Mouse (Mus musculus) cerebellum, adult 18-20 months (tissue): ENCODE measurements around the gene Lnx2.

Experiments
- DNase-seq, 2 experiments: peaks; one replicate each; pipeline ENCODE4 v3.0.0; 2021

Gene Lnx2

DNA sequence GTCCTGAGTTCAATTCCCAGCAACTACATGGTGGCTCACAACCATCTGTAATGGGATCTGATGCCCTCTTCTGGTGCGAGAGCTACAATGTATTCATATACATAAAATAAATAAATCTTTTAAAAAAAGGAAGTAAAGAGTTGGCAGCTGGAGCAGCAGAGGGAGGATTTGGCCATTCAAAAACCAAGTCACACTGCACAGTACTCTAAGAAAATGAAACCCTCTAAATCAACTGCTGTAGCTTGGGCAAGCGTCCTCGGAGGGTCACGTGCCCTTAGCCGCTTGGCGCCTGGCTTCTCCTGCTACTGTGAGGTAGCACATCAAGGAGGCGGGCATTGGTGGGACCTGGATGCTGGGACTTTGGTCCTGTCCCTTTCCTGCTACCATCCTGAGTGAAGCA is 61.2 kb downstream of the Lnx2 start:
- no peak for DNase-seq

DNA sequence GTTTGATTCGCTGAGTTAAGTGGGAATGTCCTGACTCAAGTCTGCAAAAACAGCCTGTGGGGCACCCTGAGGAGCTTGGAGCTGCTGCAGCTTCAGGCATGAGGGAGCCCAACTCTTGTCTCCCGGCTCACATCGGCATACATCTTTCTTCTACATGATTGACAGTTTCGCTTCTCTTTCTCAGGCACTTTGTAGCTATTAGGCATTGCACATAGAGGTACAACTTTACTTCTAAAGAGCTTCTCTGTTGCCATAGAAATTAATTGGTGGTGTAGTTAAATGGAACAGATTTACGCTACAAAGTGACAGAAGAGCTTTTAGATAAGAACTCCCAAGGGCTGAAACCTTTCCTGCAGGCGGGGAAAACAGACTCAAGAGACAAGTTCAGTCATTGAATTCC is 62.5 kb downstream of the Lnx2 start:
- no peak for DNase-seq

DNA sequence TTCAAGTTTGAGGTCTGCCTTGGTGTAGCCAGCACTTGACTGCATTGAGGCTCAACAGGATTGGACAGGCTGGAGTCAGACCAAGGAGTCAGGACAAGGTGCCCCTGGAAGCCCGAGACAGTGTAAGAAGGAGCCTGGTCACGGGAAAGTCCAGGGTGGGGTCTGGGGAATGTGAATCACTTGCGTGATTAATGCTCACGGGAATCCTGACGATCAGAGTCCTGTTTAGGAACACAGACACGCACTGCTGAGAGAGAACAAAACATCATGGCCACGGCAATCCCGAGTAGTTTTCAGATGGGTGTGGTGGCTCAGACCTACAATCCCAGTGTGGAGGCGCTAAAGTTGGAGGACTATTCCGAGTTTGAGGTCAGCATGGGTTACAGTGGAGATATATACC is 65.1 kb downstream of the Lnx2 start:
- DNase-seq = no peak

DNA sequence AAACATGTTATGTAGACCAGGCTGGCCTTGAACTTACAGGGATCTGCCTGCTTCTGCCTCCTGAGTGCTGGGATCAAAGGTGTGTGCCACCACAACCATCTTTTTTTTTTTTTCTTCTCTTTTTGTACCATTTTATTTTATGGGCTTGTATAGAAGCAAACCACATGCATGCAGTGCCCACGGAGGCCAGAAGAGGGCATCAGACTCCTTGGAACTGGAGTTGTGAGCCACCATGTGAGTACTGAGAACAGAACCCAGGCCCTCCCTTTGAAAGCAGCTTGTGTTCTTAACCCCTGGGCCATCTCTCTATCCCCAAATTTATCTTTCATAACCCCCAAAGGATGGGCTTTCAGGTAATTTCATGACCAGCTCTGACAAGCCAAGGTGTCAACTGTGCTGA is 73.1 kb downstream of the Lnx2 start:
- no peak for DNase-seq

DNA sequence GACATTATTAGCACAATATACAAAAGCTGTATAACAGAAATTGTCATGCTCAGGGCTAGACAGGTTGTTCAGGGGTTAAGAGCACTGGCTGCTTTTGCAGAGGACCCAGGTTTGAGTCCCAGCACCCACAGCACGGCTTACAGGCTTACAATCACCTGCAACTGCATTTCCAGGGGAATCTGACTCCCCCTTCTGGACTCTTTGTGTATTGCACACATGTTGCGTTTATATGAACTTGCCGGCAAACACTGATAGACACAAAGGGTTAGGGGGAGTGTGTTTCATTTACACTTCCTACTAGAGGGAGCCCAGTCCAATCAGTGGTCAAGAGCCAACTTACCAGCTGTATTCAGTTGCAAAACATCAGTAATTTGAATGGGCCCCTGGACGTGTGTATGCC is 75.1 kb downstream of the Lnx2 start:
- DNase-seq = no peak

DNA sequence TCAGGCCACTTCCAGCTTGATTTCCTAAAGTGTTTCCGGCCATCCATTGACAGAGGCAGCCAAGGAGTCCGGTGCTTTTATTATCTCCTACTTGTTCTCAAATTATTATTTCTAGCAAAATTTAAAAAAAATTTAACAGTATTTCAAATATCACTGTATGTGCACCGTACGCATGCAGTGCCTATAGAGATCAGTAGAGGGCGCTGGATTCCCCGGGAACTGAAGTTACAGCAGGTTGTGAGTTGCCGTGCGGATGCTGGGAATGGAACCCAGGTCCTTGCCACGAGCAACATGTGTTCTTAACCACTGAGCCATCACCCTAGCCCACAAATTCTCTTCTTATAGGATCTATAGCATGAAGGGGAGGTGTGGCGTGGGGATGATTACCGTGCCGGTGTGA is 77.6 kb downstream of the Lnx2 start:
- DNase-seq = no peak

DNA sequence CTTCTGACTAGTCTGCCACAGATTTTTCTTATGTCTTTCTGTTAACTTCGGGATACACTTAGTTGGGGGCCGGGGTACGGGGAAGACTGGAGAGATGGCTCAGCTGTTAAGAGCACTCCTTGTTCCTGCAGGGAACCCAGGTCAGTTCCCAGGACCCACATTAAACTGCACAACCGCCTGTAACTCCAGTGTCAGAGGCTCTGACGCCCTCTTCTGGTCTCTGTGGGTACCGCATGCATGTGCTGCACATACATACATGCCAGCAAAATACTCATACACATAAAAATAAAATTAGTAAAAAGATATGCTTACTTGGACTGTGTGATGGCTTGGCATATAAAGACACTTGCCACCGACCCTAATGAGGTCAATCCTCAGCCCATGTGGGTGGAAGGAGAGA is 79.6 kb downstream of the Lnx2 start:
- DNase-seq = no peak

DNA sequence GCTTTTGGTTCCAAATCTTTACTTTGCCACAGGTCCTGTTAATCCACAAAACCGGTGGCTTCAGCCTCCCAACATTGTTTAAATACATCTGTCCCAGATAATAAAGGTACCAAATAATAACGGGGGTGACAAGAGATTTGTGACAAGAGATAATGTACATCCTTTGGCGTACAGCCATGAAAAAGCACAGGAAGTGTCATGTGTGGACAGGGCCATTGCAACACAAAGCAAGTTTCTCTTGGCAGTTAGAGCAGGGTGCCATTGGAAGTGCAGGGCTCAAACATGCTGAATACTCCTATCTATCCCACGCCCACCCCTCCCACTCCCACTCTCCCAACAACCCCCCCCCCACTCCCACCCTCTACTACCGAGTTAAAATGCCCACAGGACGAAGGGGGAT is 81.4 kb downstream of the Lnx2 start:
- no peak for DNase-seq

DNA sequence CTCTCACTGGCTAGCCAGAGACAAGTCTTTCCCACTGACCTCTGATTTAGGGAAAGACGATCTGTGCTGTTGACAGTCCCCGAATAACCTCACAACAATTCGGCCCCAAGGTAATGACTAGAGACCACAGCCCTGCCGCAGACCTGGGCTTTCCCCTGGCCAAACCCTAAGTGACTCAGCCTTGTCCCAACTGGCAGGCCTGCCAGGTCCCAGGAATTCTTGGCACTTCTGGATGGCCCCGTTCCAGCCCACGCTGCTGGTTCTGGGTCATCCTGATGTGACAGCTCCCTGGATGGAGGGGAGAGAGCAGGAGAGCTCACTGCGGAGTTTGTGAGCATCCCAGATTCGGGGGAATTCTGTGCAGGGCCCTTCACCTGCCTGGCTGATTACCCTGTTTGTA is 82.9 kb downstream of the Lnx2 start:
- no peak for DNase-seq

DNA sequence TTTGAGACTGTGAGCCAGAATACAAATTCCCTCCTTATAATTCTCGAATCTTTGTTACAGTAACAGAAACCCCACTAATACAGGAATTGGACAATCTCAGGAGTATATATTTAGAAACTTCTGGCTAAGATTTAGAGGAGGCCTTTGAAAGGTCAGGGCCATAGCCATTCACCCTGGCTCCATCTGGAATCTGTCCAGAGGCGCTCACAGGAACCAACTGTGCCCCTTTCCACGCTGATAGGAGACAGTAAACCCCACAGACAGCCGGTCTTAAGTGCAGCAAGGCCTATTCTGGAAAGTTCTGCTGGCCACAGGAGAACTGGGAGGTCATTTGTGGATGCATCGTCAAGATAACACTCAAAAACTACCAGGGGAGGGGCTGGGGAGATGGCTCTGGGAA is 87.3 kb downstream of the Lnx2 start:
- no peak for DNase-seq

DNA sequence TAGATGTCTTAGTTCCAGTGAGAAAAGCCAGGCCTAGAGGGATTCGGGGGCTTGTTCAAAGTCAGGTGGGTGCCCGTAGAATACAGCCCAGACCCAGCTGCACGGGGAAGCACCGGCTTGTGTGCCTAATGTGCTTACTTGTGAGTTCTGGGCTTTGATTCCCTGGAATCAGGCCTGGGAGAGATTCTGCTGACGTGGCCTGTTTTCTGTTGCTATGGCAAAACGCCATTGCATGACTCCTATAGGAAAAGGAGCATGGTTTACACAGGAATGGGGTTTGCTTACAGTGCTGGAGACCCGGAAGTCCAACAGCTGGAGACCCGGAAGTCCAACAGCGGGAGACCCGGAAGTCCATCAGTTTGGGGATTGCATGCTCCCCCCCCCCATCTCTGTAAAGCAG is 88.8 kb downstream of the Lnx2 start:
- DNase-seq = no peak

DNA sequence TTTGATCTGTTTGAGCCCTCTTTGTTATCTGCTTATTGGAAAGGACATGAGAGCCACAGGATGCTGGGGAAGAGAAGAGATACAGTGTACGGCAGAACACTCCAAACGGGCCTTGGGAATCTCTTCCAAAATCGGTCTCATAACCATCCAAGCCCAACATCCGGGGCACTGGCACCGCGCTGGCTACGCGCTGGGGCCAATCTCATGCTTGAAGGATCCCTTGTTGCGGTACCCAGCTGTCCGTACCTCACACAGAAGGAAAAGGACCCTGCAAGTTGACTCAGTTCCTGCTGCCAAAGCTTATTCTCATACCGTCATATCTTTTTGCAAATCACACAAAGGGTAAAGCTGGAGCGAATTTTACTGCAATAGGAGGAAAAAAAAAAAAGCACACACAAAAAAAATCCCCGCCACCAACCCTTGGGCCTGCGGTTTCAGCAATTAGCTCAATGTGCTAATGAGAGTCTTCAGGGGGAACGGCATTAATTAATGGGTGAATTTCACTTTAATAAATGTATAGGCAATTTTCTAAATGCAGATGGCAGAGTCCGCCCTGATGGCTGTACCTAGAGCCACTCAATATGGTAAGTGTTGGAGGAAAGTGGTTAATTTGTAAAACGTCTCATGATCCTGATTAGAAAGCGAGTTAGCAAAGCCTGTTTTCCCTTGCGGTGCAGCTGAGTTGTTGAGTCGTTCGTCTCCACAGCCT is 90.5 kb downstream of the Lnx2 start:
- no peak for DNase-seq

DNA sequence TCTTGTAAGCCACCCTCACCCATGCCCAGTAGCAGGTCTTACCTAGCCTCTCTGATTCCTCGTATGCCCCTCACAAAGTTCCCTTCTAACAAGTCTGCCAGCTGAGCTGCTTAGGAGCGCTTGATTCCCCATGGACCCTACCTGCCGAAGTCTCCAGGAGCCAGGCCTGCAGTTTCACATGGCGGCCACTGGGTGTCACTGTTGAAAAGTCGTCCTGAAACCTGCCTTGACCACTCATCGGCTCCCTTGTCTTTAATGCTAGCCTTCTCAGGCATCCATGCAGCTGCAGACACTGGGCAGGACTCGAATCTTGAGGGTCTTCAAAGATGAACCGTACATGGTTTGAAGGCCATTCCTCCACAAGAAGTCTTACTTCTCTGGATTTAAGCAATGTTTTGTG is 93.2 kb downstream of the Lnx2 start:
- peak; percentile 62 to 82 for DNase-seq

DNA sequence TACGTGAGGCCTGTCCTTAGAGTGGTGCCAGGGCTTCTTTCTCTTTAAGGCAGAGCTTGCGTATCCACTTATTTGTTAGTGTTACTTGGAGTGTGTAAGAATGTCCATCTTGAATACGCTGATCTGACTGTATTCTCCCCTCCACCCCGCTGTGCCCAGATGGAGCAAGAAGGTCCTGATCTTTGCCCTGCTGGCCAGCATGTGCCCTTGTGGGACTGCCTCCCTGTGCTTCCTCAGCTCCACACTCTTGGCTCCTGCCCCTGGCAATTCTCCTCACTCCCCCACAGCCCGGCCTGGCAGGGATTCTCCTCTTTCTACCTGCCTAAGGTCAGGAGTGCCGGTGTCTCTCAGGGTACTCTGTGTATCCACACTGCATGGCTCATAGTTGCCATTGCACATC is 95.0 kb downstream of the Lnx2 start:
- no peak for DNase-seq

DNA sequence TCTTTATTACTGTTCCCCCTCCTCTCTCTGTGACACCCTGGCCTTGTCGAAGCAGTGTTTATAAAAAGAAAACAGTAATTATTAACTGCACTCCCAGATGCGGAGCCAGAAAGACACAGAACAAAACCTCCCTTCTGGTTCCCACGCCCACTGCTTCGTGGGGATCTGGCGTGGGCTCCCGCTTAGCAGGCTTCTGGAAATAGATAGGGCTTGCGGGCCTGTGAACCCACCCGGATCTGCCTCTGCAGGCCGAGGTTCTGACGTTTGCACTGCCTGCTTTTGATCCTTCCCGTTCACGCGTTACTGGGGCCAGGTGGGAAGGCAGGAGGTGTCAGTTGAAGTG is 101.6 kb downstream of the Lnx2 start:
- DNase-seq = no peak

DNA sequence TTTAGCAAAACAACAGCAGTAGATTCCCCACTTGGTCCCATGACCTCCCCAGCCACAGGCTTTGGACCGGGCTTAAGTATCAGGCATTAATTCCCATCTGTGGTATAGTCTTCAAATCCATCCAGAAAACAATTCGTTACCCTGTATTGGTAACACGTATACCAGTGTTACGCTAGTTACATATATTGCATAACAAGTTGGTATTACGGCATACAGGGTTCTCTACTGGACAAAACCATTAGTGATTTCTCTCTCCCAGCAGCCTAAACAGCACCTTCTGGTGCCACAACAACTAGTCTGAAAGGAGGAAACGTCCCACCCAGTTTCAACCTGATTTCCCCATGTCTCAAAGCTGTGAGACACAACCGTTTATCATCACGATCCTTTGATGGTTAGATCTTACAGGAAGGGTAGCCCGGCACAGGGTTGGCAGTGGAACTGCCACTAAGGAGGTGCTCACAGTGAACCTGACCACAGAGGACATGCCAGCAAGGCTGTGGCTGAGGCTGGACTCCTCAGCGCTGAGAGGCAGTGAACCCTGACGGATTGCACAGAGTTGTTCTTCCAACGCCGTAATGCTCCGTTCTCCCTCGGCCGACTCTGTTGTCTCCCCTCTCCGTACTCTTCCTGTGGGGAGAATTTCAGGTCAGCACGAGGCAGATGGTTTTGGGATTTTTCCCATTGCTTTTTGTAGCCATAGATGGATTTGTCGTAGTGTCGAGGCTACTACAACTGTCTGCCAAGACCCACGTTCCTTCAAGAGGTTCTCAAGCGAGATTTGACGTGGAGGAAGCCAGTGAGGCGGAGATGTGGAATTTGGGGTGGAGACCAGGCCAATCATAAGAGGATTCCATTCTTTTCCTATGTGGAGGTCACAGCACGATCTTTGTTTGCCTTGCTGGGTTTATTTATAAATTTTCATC is 102.3 kb downstream of the Lnx2 start:
- no peak for DNase-seq

DNA sequence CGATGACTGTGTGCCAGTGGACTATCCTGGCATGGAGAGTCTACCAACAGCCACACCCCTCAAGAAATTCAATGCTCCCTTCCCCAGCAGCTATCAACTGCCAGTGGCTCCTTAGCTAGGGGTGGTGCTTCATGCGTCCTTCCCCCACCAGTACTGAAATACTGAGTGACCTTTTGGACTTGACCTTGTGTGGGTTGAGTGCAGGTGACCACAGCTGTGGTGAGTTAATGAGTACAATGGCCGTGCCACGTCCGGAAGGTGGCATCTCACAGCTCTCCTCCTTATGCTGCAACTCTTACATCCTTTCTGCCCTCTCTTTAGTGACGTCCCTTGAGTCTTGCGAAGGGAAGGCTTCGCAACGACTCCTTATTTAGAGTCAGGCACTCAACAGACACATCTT is 103.0 kb downstream of the Lnx2 start:
- no peak for DNase-seq

DNA sequence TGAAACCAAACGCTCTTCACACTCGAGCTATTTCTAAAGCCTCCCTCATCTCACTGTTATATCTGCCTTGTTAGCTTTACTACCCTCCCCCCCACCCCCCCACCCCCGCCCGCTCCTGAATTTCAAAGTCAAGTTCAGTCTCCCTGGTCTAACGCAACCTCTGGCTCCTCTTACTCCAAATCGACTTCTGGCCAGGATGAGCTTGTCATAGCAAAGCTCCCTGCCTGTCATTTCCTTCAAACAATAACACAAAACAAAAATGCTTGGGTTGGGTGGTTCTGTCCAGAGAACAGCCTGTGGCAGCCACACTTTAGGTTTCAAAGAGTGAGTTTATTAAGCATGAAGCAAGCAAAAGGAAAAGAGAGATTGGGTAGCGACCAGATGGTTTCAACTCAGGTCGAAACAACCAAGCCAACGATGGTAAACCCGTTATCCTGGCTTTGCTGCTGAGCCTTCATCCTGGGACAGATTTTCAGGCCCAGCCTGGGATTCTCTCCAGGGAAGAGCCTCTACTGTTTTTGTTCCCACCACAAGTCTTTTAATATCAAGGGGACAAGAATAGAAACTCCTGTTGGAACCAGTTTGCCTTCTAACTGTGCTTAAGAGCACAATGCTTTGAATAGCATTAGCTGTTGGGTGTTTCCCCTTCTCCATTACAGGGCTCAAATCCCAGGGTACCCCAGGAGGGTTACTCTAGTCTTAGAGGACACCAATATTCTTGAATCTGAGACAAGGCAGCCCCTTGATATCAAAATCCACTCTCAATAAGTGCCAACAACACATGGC is 104.4 kb downstream of the Lnx2 start:
- no peak for DNase-seq

DNA sequence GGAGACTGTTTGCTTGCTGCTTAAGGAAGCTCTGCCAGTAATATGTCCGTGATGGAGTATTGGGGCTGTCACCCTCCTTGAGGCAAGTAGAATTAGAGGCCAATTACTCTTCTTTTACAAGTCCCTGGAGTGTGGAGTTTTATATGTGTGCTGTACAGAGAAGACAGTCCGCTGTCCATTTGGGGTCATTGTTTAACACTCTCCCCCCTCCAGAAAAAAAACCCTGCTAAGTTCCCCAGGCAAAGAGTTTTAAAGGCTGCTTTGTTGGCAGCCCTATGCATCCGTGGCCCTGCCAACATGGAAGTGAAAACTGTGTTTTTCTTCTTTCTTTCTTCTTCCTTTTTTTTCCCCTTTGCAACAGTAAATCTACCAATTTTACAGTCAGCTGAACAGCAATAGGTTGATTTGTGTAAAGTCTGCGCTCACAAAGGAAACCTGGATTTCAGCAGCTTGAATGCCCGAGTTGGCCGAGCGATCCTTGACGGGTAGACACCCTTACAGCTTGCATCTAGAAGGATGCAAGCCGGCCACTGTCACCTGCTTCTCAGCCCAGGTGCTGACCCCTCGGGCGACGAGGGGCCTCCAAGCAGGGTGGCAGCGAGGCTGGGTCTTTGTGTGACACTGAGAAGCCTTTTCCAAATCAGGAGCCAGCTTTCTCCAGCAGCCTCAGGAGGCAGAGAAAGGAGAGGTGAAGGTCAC is 107.5 kb downstream of the Lnx2 start:
- DNase-seq = no peak
